Mouse (Mus musculus): ENCODE measurements around the gene Apobec3.
"Not testable (repeated sequence)": the region's sequence is repeated elsewhere in the genome, so short reads cannot be mapped to it uniquely, and the experiment has no call there.

Gene Apobec3

DNA sequence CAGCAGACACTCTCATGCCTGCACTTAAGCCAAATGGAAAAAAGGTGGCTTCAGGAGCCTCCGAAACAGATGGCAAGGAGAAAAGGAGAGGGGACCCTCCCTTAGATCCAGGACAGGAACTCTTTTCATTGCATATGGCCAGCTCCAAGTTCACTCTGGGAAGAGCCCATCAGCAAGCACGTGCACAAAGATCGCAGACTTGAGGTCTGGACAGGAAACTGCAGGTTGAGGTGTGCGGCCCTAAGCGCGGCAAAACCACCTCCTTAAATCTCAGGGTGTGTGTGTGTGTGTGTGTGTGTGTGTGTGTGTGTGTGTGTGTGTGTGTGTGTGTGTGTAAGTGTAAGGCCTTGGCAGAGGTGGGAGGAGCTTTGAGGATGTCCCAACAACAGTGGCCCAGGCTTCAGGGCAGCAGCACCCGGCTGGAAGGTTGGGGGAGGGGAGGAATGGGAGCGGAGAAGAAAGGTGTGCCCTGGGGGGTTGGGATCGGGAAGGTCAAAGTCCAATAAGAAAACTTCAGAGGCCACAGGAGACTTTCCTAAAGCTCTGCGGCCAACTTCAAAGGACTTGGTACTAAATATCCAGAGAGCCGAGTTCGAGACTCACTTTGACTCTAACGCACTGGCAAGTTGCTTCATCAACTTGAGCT is 40.2 kb downstream of the Apobec3 start:
- no peak for DNase-seq

DNA sequence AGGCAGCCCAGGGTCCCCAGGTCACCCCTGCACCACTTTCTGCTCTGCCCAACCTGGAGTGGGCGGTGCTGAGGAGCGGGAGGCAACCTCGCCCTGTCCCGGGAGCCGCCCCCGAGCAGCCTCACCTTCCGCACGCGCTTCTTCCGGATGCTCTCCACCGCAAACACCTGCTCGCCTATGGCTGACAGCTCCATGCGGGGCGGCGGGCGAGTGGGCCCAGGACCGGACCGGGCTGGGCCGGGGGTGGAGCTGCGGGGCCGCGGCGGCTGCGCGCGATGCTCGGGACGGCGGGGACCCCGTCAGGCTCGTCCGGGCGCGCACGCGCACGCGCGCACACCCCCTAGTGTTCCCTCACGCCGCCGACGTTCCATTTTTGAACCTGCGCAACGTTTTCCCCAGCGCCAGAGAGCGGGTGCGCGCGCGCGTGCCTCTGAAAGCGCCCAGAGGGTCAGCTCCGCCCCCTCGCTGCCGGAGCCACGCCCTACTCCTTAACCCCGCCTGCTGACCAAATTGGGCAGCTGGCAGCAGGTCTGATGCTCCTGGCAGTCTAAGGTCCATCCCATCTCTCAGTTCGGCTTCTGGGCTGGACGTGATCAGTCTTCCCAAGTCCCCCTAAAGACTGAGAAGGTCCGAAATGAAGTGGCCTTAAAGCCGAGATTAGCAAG is 41.0 kb downstream of the Apobec3 start:
- DNase-seq = peak; percentile 97

DNA sequence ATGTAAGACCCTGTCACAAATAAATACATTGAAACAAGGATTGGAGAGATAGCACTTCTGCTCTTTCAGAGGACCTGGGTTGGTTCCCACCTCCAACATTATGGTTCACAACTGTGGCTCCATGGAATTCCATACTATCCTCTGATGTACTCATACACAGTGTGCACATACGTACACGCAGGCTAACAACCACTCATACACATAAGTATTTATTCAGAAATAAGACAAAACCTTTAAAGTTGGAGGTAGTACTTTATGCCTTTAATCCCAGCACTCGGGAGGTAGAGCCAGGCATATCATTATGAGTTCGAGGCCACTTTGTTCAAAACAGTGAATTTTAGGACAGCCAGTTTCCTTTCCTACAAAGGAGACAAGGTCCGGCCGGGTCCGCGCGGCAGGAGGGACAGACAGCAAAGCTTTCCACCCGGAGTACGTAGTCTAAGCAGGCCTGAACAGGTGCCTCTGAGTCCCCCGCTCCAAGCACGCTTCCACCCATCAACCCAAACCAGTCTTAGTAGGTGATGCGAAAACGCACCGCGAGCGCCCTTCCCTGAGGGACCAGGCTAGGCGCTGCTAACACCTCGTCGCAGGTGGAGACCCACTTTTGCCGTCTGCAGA is 41.7 kb downstream of the Apobec3 start:
- peak; percentile 49 for DNase-seq

DNA sequence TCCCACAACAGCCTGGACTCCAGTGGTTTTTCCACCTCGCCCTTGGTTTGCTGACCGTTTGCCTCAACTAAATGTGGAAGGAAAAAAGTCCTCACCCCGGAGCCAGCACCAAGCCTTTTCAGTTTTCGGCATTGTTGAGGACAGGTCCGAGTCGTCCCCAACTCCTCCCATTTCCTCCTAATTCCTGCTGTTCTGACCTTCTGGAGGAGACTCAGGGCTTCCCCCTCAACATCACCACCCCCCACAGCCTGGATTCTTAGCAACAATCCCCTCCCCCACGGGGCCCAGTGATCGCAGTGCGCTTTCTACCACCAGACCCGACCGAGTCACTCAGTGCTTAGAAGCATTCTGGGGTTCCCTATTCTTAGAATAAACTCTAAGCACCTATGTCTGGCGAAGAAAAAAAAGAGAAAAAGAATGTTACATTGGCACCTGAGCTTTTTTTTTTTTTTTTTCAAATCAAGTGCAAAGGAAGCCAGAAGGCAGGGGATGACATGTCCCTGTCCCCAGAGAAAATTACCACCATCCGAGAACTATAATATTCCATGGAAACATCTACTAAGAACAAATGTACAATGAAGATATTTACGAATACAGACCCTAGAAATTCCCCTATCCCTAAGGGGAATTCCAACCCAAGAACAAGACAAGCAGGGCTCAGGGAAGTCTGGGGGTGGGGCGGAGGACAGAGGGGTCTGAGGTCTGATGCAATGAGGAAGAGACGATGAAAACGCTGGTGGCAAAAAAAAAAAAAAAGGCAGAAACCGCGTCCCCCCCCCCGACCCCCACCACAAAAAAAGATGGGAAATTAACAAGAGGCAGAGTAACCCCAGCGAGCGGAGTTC is 42.4 kb downstream of the Apobec3 start:
- peak; percentile 52 for DNase-seq

DNA sequence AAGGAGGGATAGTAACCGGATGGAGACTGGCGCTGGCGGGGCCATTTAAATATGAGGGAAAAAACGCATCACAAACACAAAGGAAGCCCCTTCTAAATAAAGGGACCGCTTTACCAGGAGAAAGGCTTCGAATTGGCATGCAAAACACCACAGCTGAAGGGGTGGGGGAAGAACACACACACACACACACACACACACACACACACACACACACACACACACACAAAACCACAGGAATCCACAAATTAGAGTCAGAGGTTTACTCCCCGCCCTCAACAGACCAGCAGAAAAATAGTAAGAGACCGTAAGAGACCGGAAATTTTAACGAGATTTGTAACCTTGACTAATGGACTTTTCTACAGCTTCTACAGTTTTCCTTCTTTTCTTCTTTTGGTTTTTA is 43.3 kb downstream of the Apobec3 start:
- DNase-seq = no peak

DNA sequence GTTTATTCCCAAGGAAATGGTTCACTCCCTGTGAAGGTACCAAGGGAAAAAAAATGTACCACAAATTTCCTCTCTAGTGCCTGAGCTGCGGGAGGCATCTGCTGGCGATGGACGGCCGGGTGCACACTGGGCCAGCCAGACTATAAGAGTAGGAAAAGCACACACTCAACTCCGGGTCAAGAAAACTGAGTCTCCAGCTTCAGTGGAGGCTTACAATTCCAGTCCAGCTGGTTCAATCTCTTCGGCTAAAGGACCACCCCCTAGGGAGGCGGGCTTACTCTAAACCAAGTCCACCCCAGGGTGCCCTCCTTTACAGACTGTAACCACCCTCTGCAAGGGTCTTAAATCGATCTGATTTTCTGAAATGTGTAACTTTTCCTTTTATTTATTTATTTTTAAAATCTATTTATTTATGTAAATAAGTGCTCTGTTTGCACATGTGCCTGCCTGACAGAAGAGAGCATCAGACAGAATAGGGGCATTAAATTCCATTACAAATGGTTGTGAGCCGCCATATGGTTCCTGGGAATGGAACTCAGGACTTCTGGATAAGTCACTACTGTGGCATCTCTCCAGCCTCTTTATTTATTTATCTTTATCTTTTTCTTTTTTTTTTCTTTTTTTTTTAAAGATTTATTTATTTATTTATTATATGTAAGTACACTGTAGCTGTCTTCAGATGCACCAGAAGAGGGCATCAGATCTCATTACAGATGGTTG is 44.4 kb downstream of the Apobec3 start:
- DNase-seq = no peak

GRCm38 (mm10) chr15:79936374-79936751 is 44.9 kb downstream of the Apobec3 start:
- no peak for DNase-seq

DNA sequence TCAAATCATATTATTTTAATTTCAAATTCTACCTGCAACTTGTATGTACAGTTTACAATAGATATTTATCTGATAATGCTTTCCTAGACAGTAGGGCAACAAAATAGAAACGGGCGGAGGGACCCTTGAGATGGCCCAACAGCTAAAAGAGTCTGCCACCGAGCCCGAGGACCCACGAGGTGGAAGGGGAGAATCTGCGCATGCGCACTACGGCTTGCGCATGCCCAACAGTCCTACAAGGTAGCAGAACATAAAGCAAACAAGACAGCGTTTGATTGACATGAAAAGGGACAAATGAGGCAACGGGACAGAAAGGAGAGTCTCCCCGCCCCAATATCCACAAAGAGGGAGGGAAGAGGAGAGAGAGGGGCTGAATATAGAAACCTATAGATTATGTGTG is 47.6 kb downstream of the Apobec3 start:
- DNase-seq = no peak

DNA sequence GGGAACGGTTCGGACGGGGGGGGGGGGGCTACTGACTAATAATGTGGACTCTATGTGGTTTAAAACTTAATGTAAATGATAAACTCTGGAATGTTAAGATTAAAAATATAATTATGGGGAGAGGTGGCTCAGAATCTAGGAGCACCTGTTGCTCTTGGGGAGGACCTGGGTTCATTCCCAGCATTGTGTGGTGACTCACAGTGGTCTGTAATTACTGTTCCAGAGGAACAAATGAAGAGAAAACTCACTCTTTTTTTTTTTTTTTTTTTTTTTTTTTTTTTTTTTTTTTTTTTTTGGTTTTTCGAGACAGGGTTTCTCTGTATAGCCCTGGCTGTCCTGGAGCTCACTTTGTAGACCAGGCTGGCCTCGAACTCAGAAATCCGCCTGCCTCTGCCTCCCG is 48.0 kb downstream of the Apobec3 start:
- DNase-seq = not testable (repeated sequence)

DNA sequence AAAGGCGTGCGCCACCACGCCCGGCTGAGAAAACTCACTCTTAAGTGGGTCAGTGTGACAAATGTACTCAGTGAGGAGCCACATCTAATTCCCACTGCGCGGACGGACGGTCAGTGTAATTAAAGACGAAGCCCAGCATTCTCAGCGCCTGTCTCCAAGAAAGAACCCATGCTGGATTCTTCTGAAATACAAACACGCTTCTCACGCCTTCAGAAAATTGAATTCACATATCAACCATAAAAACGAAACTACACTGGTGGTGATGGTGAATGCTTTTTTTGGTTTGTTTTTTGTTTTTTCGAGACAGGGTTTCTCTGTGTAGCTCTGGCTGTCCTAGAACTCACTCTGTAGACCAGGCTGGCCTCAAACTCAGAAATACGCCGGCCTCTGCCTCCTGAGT is 48.5 kb downstream of the Apobec3 start:
- DNase-seq = no peak

- DNase-seq = peak; percentile 77
These were observed 49.5 kb downstream of the Apobec3 start for GRCm38 (mm10) chr15:79940932-79941331.

DNA sequence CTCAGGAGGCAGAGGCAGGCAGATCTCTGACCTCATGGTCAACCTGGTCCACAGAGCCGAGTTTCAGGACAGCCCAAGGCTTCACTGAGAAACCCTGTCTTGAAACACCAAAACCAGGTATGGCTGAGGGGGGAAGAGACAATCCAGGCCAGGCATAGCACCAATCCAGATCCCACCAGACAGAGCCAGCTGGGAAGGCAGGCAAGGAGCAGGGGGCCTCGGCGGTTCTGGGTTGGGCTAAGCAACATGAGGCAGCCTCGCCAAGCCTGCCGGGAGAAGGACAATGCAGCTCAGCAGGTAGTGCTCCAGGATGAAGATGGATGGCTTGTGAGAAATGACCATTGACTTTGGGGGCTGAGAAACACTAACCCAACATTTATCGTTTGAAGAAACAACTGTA is 51.1 kb downstream of the Apobec3 start:
- no peak for DNase-seq

DNA sequence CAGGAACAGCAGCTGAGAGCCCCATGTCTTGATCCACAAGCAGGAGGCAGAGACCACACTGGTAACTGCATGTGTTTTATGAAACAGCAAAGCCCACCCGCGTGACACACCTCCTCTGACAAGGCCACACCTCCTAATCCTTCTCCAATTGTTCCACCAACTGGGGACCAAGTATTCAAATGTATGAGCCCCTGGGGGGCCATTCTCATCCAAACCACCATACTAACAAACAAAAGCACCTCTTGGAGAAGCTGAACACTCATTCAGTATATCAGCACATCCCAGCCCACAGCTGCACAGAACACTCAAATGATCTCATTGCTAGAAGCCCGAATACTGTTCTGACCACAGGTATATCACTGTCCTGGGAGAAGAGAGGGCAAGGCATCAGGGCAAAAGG is 52.1 kb downstream of the Apobec3 start:
- DNase-seq = no peak

GRCm38 (mm10) chr15:79944948-79945347 is 53.5 kb downstream of the Apobec3 start:
- no peak for DNase-seq

DNA sequence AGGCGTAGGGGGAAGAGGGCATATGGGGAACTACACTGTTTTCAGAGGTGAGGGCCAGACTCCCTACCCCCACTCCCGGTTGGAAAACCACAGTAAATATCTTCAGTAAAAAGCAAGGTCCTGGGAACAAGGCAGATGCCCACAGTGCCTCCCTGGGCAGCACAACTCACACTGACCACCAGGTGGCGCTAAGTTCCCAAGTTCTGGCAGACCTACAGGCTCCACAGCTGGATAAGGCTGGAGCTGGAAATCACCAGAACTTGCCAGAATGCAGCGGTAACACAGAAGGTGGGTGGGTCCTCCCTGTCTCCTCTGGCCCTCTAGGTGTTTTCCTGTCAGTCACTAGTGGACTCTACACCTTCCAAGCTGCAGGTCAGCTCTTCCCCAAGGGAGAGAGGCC is 54.6 kb downstream of the Apobec3 start:
- peak; percentile 93 for DNase-seq

- peak; percentile 76 for DNase-seq
These were observed 55.3 kb downstream of the Apobec3 start for GRCm38 (mm10) chr15:79946790-79947189.

GRCm38 (mm10) chr15:79947681-79948080 is 56.2 kb downstream of the Apobec3 start:
- DNase-seq = no peak

GRCm38 (mm10) chr15:79950250-79951025 is 59.0 kb downstream of the Apobec3 start:
- peak; percentile 92 for DNase-seq

- no peak for DNase-seq
These were observed 59.8 kb downstream of the Apobec3 start for GRCm38 (mm10) chr15:79951226-79951625.

- no peak for DNase-seq
These were observed 60.5 kb downstream of the Apobec3 start for GRCm38 (mm10) chr15:79951730-79952503.
